Mouse (Mus musculus) midbrain, postnatal 0 days (tissue): ENCODE data around the gene Zfhx3. TPM values are rescaled to one million over a fixed set of nuclear protein-coding genes. Genes with fewer than 3 reads are reported as not detected.
A peak's percentile ranks its signal among the peaks of the same experiment; 100 is the strongest.

Experiments used
- ATAC-seq: fragments of 200-750 bp; cut with Nextera tagmentation; 2 replicates; pipeline ENCODE4 v1.8.0; 2017; ENCODE audit warnings: moderate number of reproducible peaks, mild to moderate bottlenecking, moderate TSS enrichment, moderate library complexity; ENCODE audit not compliant: low FRiP score
- DNase-seq: peaks from one replicate; pipeline ENCODE4 v3.0.0-alpha.2; 2015; ENCODE audit warnings: low spot score
- H3K27ac ChIP-seq: fragments of 300-500 bp; sonication (generic); 2 replicates; pipeline ENCODE4 v1.5.1; 2014; ENCODE audit warnings: low read depth, mild to moderate bottlenecking, low read length, mixed read lengths
- H3K27me3 ChIP-seq: fragments of 300-500 bp; sonication (generic); 2 replicates; pipeline ENCODE4 v1.6.1; 2014; ENCODE audit warnings: low read length, control low read depth, mixed read lengths; ENCODE audit not compliant: insufficient read depth
- H3K36me3 ChIP-seq: fragments of 300-500 bp; sonication (generic); 2 replicates; pipeline ENCODE4 v1.6.1; 2014; ENCODE audit warnings: low read length, control low read depth, mixed read lengths; ENCODE audit not compliant: insufficient read depth
- H3K4me1 ChIP-seq: fragments of 300-500 bp; sonication (generic); 2 replicates; pipeline ENCODE4 v1.6.1; 2014; ENCODE audit warnings: mild to moderate bottlenecking, control low read depth, antibody characterized with exemption, low read length, mixed read lengths; ENCODE audit not compliant: insufficient read depth
- H3K4me2 ChIP-seq: fragments of 300-500 bp; sonication (generic); 2 replicates; pipeline ENCODE4 v1.6.1; 2014; ENCODE audit warnings: low read depth, mild to moderate bottlenecking, low read length, mixed read lengths; ENCODE audit not compliant: poor library complexity, severe bottlenecking
- H3K4me3 ChIP-seq: fragments of 300-500 bp; sonication (generic); 2 replicates; pipeline ENCODE4 v1.5.1; 2014; ENCODE audit warnings: low read depth, mild to moderate bottlenecking, low read length, moderate library complexity
- H3K9ac ChIP-seq: fragments of 300-500 bp; sonication (generic); replicated peaks from 2 replicates; pipeline ENCODE4 v1.6.1; 2014; ENCODE audit warnings: mild to moderate bottlenecking, low read length, moderate library complexity, mixed read lengths; ENCODE audit not compliant: poor library complexity, severe bottlenecking
- H3K9me3 ChIP-seq: fragments of 300-500 bp; sonication (generic); 2 replicates; pipeline ENCODE4 v1.6.1; 2016; ENCODE audit warnings: low read length, control low read depth
- CTCF ChIP-seq: IDR thresholded peaks from 2 replicates; pipeline ENCODE4 v1.5.1; 2016; ENCODE audit warnings: antibody characterized with exemption, mild to moderate bottlenecking
- WGBS: fragments of 180-500 bp; shearing (Covaris S2); extraction: QIAGEN DNeasy Blood & Tissue Kit; methylation state at CpG from one replicate; pipeline ENCODE4 v1.1.7; 2014; 5-methylcytosine and 5-hydroxymethylcytosine counted together
- polyA plus RNA-seq: library from polyadenylated mRNA; unstranded; fragments of >200 nt; fragmentation: Nextera tagmentation; extraction: Ambion mirVana; gene quantifications from 2 replicates; pipeline ENCODE4 v1.2.1, GENCODE M21; 2015
- total RNA-seq: library from RNA; depleted of rRNA; stranded (reverse); fragments of >200 nt; gene quantifications from 2 replicates; pipeline ENCODE4 v1.2.3, GENCODE M21; 2014

The Zfhx3 gene
- total and polyA plus RNA-seq, 2 experiments from 2014 or later = 33.1 to 44.5 TPM

- H3K4me2 ChIP-seq = no peak overlapping the region
- H3K27ac ChIP-seq = peak overlapping the region; percentile 59; the same call in 1 of the 2 replicates
- H3K36me3 ChIP-seq = no peaks in the 10 kb centered on the region
- TF ChIP-seq CTCF = no peak
- 0 out of 2 replicates have a peak, but pooled peaks cover 5% of the 10 kb centered on the region for H3K4me1 ChIP-seq
- no peaks in the 10 kb centered on the region for H3K27me3 ChIP-seq
- no peak overlapping the region for H3K9ac ChIP-seq
- 34% methylated on average over 8 of the region's 8 CpGs for WGBS
- ATAC-seq (no peak), DNase-seq (no peak)
- no peaks in the 10 kb centered on the region for H3K9me3 ChIP-seq
- H3K4me3 ChIP-seq = no peak overlapping the region
These were observed 15.1 kb downstream of the Zfhx3 start for GRCm38 (mm10) chr8:107957566-107957965.

GRCm38 (mm10) chr8:107960466-107960865, 18.0 kb downstream of the Zfhx3 start:
- DNase-seq = no peak
- Histone ChIP-seq H3K27ac (peak overlapping the region; percentile 76), H3K4me3 (no peak overlapping the region), H3K27me3 (no peaks in the 10 kb centered on the region), H3K9ac (0 out of 2 replicates have a peak overlapping the region, but pooled peaks have one; percentile 19), H3K4me1 (0 out of 2 replicates have a peak, but pooled peaks cover 5% of the 10 kb centered on the region), H3K4me2 (peak overlapping the region; percentile 18; the same call in 1 of the 2 replicates), H3K9me3 (no peaks in the 10 kb centered on the region), H3K36me3 (no peaks in the 10 kb centered on the region)
- 35% methylated on average over 11 of the region's 11 CpGs for WGBS
- TF ChIP-seq CTCF = no peak
- ATAC-seq = no peak

GRCm38 (mm10) chr8:107960878-107961277, 18.4 kb downstream of the Zfhx3 start:
- peak overlapping the region; percentile 76 for H3K27ac ChIP-seq
- H3K27me3 ChIP-seq = no peaks in the 10 kb centered on the region
- 0 out of 2 replicates have a peak, but pooled peaks cover 3% of the 10 kb centered on the region for H3K4me1 ChIP-seq
- H3K9ac ChIP-seq = peak overlapping the region; percentile 14; the same call in 1 of the 2 replicates
- 0 out of 2 replicates have a peak, but pooled peaks have one; percentile 41 for ATAC-seq
- TF ChIP-seq CTCF = no peak
- no peak overlapping the region for H3K4me3 ChIP-seq
- H3K36me3 ChIP-seq = no peaks in the 10 kb centered on the region
- peak overlapping the region; percentile 18 for H3K4me2 ChIP-seq
- H3K9me3 ChIP-seq = no peaks in the 10 kb centered on the region
- DNase-seq = no peak
- WGBS = 35% methylated on average over 8 of the region's 8 CpGs

GRCm38 (mm10) chr8:107972198-107972597, 29.8 kb downstream of the Zfhx3 start:
- Histone ChIP-seq H3K27me3 (no peaks in the 10 kb centered on the region), H3K27ac (no peak overlapping the region), H3K4me1 (no peaks in the 10 kb centered on the region), H3K36me3 (no peaks in the 10 kb centered on the region), H3K4me2 (no peak overlapping the region), H3K4me3 (no peak overlapping the region), H3K9me3 (no peaks in the 10 kb centered on the region), H3K9ac (no peak overlapping the region)
- 79% methylated on average over 4 of the region's 4 CpGs for WGBS
- DNase-seq (no peak), ATAC-seq (no peak)
- TF ChIP-seq CTCF = no peak

GRCm38 (mm10) chr8:107974451-107974850, 32.0 kb downstream of the Zfhx3 start:
- WGBS = 85% methylated on average over 13 of the region's 13 CpGs
- Histone ChIP-seq H3K27me3 (no peaks in the 10 kb centered on the region), H3K36me3 (no peaks in the 10 kb centered on the region), H3K9me3 (no peaks in the 10 kb centered on the region), H3K4me1 (no peaks in the 10 kb centered on the region), H3K4me2 (no peak overlapping the region), H3K27ac (no peak overlapping the region), H3K4me3 (no peak overlapping the region), H3K9ac (no peak overlapping the region)
- no peak for TF ChIP-seq CTCF
- ATAC-seq = no peak
- DNase-seq = no peak

GRCm38 (mm10) chr8:107978247-107978646, 35.8 kb downstream of the Zfhx3 start:
- 88% methylated on average over 1 of the region's 1 CpGs for WGBS
- no peaks in the 10 kb centered on the region for H3K27me3 ChIP-seq
- no peak overlapping the region for H3K4me2 ChIP-seq
- H3K9ac ChIP-seq = no peak overlapping the region
- no peak overlapping the region for H3K4me3 ChIP-seq
- no peaks in the 10 kb centered on the region for H3K4me1 ChIP-seq
- H3K9me3 ChIP-seq = no peaks in the 10 kb centered on the region
- no peak for DNase-seq
- TF ChIP-seq CTCF = no peak
- ATAC-seq = no peak
- no peaks in the 10 kb centered on the region for H3K36me3 ChIP-seq
- H3K27ac ChIP-seq = no peak overlapping the region
